Mouse (Mus musculus): ENCODE measurements around the gene Gm15557. TPM values are rescaled to one million over a fixed set of nuclear protein-coding genes. Genes with fewer than 3 reads are reported as not detected.

The Gm15557 gene
- polyA plus RNA-seq, 1 experiment from 2014 or later = not detected

DNA sequence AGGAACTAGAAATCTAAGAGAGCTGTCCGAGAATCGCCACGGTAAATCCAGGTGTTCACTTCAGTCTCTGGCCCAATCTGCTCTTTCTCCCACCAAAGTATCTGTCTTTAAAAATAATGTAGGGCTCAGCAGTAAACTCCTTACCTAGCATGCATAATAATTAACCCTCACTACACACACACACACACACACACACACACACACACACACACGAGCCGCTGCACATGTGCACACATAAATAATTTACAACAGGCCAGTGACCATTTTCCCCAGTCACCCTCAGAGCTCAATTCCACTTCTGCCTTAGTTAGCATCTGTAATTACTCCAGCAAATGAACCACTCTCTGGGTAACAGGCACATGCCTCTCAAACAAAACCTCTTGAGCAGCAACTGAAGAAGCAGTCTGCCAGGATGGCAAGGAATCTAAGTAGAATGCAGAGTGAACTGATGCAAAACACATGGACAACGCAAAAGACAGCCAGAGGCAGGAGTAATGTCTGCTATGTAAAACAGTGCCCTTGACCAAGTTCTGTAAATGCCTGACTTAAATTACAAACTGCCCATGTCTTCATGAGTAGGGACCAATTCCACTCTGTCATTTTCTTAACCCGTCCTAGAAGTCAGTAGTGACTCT, 11.7 kb upstream of the Gm15557 start:
- Histone ChIP-seq H3K4me2 (ENCODE audit: low read depth) (peak overlapping the region; percentile 76), H3K9me3 (ENCODE audit: control insufficient read depth, low read length) (no peaks in the 10 kb centered on the region), H3K4me3 (ENCODE audit: low read depth, low read length) (peak overlapping the region; percentile 72; the same call in 1 of the 2 replicates), H3K27ac (ENCODE audit: low read depth, low read length) (no peak overlapping the region), H3K27me3 (ENCODE audit: control insufficient read depth, insufficient read depth, low read length) (no peaks in the 10 kb centered on the region), H3K9ac (ENCODE audit: low read length) (no peak overlapping the region), H3K36me3 (ENCODE audit: control insufficient read depth, insufficient read depth, low read length) (peaks cover 3% of the 10 kb centered on the region; the same call in 1 of the 2 replicates), H3K4me1 (ENCODE audit: control insufficient read depth, insufficient read depth, low read length) (no peaks in the 10 kb centered on the region; the same call in 1 of the 2 replicates)
- no peak for DNase-seq (ENCODE audit: low spot score)
- no peak for ATAC-seq (ENCODE audit: insufficient read depth, low FRiP score, low TSS enrichment)
- WGBS = 78% methylated on average over 7 of the region's 7 CpGs

DNA sequence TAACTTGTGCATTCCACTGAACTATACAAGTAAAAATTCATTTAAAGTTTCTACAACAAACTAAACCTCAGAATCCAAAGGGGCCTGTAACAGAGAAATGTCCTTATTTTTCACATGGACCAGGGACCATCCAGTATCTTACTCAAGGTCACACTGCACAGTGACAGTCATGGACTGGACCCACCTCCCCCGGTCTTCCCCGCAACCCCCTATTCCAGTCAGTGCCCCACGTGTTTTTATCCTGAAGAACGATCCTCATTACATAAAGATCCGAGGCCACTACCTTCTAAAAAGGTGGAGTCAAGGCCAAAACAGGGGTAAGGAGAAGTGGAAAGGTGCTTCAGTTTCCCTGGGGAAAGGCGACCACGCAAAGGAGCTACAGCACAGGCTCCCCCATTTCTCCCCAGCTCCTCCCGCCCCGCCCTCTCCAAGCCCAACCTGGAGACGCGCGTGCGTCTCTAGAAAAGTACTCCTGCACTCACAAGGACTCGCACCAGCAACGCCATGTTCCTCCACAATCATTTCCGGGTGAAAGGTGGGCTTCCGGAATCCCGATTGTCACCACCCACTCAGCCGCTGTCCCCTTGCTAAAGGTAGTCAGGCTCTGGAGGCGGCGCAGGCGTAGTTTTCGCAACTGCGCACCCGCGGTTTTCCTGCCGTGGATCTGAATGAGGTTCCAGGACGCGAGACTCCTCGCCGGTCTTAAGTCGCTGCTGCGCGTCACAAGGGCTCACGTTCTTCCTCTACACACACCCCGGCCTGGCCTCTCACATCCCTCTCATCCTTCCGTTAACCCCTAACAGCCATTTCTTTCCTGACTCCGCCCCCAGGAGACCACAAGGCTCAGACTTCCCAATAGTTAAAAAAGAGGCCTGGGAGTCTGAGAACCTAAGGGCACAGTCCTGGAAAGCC, 10.7 kb upstream of the Gm15557 start, which contains the start of gene Uqcc1:
TSS of gene Uqcc1 (minus strand) at position 780 of the 912 bp plus-strand sequence.
- Histone ChIP-seq H3K27ac (ENCODE audit: low read depth, low read length) (peak within 1 kb of the TSS; percentile 73), H3K27me3 (ENCODE audit: control insufficient read depth, insufficient read depth, low read length) (no peaks in the 10 kb centered on the region), H3K9ac (ENCODE audit: low read length) (peak within 1 kb of the TSS; percentile 61), H3K9me3 (ENCODE audit: control insufficient read depth, low read length) (no peaks in the 10 kb centered on the region), H3K4me2 (ENCODE audit: low read depth) (peak within 1 kb of the TSS; percentile 76), H3K36me3 (ENCODE audit: control insufficient read depth, insufficient read depth, low read length) (no peaks in the 10 kb centered on the region), H3K4me3 (ENCODE audit: low read depth, low read length) (peak within 1 kb of the TSS; percentile 72), H3K4me1 (ENCODE audit: control insufficient read depth, insufficient read depth, low read length) (no peaks in the 10 kb centered on the region; the same call in 1 of the 2 replicates)
- DNase-seq (ENCODE audit: low spot score) (peak; percentile 90), ATAC-seq (ENCODE audit: insufficient read depth, low FRiP score, low TSS enrichment) (peak; percentile 89)
- WGBS = under 1% methylated on average over 38 of the region's 38 CpGs

DNA sequence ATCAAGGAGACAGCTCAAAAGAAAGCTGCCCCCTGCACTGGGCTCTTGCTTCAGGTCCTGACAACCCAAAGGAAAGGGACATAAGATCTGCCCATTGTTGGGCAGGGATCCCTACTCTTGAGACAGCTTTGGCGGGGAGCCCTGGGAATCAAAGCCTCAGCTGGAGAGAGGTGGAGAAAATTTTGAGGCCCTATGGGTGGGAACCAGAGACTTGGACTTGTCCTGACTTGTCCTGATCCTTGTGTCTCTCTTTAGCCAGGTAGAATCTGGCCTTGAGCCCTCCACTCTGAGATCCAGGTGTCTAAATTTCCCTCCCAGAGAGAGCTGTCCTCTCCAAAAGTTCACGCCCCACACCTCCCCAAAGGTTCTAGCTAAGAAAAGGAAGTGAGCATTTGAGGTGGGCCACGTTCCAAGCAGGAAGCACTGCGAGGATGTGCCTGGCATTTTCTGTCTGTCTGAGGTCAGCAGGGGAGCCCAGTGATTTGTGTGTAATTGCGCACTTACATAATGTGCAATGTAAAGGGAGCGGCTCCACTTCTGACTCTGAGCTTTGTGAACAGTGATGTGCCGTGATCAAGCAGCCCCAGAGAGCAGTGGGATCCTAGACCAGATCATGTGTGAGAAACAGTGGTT, 515 bp upstream of the Gm15557 start:
- DNase-seq (ENCODE audit: low spot score) = no peak
- ATAC-seq (ENCODE audit: insufficient read depth, low FRiP score, low TSS enrichment) = no peak
- 75% methylated on average over 7 of the region's 7 CpGs for WGBS
- no peak overlapping the region for H3K9ac ChIP-seq (ENCODE audit: low read length)
- no peak overlapping the region for H3K4me2 ChIP-seq (ENCODE audit: low read depth)
- no peaks in the 10 kb centered on the region for H3K9me3 ChIP-seq (ENCODE audit: control insufficient read depth, low read length)
- H3K27me3 ChIP-seq (ENCODE audit: control insufficient read depth, insufficient read depth, low read length) = no peaks in the 10 kb centered on the region
- H3K4me3 ChIP-seq (ENCODE audit: low read depth, low read length) = no peak overlapping the region
- peaks cover 4% of the 10 kb centered on the region; the same call in 1 of the 2 replicates for H3K4me1 ChIP-seq (ENCODE audit: control insufficient read depth, insufficient read depth, low read length)
- no peak overlapping the region for H3K27ac ChIP-seq (ENCODE audit: low read depth, low read length)
- no peaks in the 10 kb centered on the region for H3K36me3 ChIP-seq (ENCODE audit: control insufficient read depth, insufficient read depth, low read length)

DNA sequence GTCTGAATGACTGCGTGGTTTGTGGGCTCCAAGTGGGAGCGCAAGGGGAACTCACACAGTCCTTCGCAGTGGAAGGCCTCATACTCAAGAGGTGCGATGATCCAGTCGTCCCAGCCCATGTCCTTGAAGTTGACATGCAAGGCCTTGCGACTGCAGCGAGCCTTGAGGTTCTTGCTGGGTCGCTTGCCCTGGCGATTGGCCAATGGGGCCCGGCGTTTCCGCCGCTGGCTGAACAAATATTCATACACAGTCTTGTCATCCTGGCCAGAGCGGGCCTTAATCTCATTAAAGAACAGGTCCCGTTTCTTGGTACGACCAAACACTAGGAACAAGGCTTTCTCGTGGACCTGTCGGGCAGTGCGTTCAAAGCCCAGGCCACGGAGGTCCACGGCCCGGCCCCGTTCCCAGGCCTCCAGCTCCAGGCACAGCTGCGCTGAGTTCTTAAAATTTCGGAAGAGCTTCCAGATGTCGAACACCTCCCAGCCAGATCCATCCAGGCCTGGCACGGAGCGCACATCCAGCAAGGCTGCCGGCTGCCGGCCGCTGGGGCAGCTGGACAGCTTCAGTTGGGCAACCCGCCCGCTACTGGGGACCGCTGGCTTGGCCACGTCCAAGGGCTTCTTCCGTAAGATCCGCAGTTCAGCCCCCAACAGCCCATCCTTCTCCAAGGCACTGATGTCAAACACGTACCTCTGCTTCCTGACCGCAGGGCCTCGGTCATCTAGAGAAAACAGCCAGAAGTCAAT, 1.3 kb downstream of the Gm15557 start:
- ATAC-seq (ENCODE audit: insufficient read depth, low FRiP score, low TSS enrichment) = no peak
- WGBS = 90% methylated on average over 40 of the region's 40 CpGs
- no peak overlapping the region for H3K9ac ChIP-seq (ENCODE audit: low read length)

DNA sequence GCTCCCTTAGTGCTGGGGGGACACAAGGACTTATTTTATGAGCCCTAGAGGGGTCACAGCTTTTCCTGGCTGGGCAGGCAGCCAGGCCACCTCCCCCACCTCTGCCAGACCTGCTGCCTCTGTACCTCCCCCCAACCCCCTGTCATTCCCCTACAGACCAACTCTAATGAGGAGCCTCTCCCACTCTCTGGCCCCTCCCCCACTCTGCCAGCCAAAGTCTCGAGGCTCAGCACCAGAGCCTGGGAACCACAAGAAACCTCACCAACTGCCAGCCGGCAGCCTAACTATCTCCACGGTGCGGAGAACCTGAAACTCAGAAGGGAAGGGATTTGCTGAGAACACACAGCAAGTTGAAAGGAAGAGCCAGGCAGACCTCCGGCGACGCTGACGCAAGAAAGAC, 2.9 kb downstream of the Gm15557 start:
- Histone ChIP-seq H3K4me3 (ENCODE audit: low read depth, low read length) (0 out of 2 replicates have a peak overlapping the region, but pooled peaks have one; percentile 10), H3K9ac (ENCODE audit: low read length) (no peak overlapping the region), H3K27me3 (ENCODE audit: control insufficient read depth, insufficient read depth, low read length) (no peaks in the 10 kb centered on the region), H3K4me2 (ENCODE audit: low read depth) (peak overlapping the region; percentile 30; the same call in 1 of the 2 replicates), H3K9me3 (ENCODE audit: control insufficient read depth, low read length) (no peaks in the 10 kb centered on the region), H3K36me3 (ENCODE audit: control insufficient read depth, insufficient read depth, low read length) (no peaks in the 10 kb centered on the region), H3K27ac (ENCODE audit: low read depth, low read length) (no peak overlapping the region), H3K4me1 (ENCODE audit: control insufficient read depth, insufficient read depth, low read length) (peaks cover 4% of the 10 kb centered on the region; the same call in 1 of the 2 replicates)
- no peak for ATAC-seq (ENCODE audit: insufficient read depth, low FRiP score, low TSS enrichment)
- 2% methylated on average over 8 of the region's 8 CpGs for WGBS
- peak; percentile 38 for DNase-seq (ENCODE audit: low spot score)

More for the DNA sequence above, 1.3 kb downstream of the Gm15557 start:
- H3K4me1 ChIP-seq (ENCODE audit: control insufficient read depth, insufficient read depth, low read length) = peaks cover 4% of the 10 kb centered on the region; the same call in 1 of the 2 replicates
- H3K9me3 ChIP-seq (ENCODE audit: control insufficient read depth, low read length) = no peaks in the 10 kb centered on the region
- no peaks in the 10 kb centered on the region for H3K27me3 ChIP-seq (ENCODE audit: control insufficient read depth, insufficient read depth, low read length)
- no peaks in the 10 kb centered on the region for H3K36me3 ChIP-seq (ENCODE audit: control insufficient read depth, insufficient read depth, low read length)
- H3K4me3 ChIP-seq (ENCODE audit: low read depth, low read length) = no peak overlapping the region
- H3K27ac ChIP-seq (ENCODE audit: low read depth, low read length) = no peak overlapping the region
- DNase-seq (ENCODE audit: low spot score) = no peak
- no peak overlapping the region for H3K4me2 ChIP-seq (ENCODE audit: low read depth)

DNA sequence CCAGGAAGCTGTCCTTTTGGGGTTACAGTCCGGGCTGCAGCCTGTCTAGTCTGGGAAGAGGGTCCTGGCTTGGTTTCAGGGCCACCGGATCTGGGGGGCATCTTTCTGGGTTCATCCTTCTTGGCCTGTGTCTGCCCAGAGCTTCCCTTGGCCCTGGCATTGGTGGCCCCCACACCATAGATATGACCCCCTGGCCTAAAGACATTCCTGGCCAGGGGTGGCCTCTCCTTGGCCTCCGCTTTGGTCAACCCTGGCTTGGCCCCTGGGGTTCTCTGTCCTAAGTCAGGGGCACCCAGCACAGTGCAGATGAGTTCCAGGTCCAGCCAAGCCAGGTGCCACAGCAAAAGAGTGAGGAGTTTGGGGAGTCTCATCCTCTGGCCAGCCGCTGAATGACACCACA, 4.2 kb downstream of the Gm15557 start:
- WGBS = 69% methylated on average over 4 of the region's 4 CpGs
- H3K27me3 ChIP-seq (ENCODE audit: control insufficient read depth, insufficient read depth, low read length) = no peaks in the 10 kb centered on the region
- DNase-seq (ENCODE audit: low spot score) (no peak), ATAC-seq (ENCODE audit: insufficient read depth, low FRiP score, low TSS enrichment) (no peak)
- no peak overlapping the region for H3K4me2 ChIP-seq (ENCODE audit: low read depth)
- no peaks in the 10 kb centered on the region for H3K36me3 ChIP-seq (ENCODE audit: control insufficient read depth, insufficient read depth, low read length)
- H3K9me3 ChIP-seq (ENCODE audit: control insufficient read depth, low read length) = no peaks in the 10 kb centered on the region
- H3K27ac ChIP-seq (ENCODE audit: low read depth, low read length) = no peak overlapping the region
- H3K9ac ChIP-seq (ENCODE audit: low read length) = no peak overlapping the region
- H3K4me3 ChIP-seq (ENCODE audit: low read depth, low read length) = no peak overlapping the region
- peaks cover 4% of the 10 kb centered on the region; the same call in 1 of the 2 replicates for H3K4me1 ChIP-seq (ENCODE audit: control insufficient read depth, insufficient read depth, low read length)

DNA sequence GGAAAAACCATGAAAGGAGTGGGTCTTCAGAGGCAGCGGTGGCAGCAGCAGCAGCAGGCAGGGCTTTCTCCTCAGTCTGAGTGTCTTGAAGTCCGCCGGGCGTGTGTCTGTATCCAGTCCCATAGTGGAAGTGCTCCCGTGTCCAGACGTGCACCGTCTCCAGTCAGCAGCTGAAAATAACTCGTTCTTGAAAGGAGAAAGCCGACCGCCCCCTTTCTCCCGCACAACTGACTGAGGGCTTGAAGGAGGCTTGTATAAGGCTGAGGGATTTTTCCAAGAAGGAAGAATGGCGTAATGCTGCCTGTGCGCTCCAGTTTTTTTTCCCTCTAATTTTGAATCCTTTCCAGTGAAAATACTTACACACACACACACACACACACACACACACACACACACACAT, 4.6 kb downstream of the Gm15557 start, which contains the start of gene Gdf5:
TSS of gene Gdf5 (minus strand) at position 244 of the 400 bp plus-strand sequence.
- no peak for DNase-seq (ENCODE audit: low spot score)
- Histone ChIP-seq H3K4me1 (ENCODE audit: control insufficient read depth, insufficient read depth, low read length) (peaks cover 4% of the 10 kb centered on the region; the same call in 1 of the 2 replicates), H3K36me3 (ENCODE audit: control insufficient read depth, insufficient read depth, low read length) (no peaks in the 10 kb centered on the region), H3K27ac (ENCODE audit: low read depth, low read length) (no peak within 1 kb of the TSS), H3K9ac (ENCODE audit: low read length) (no peak within 1 kb of the TSS), H3K4me3 (ENCODE audit: low read depth, low read length) (no peak within 1 kb of the TSS), H3K9me3 (ENCODE audit: control insufficient read depth, low read length) (no peaks in the 10 kb centered on the region), H3K4me2 (ENCODE audit: low read depth) (no peak within 1 kb of the TSS), H3K27me3 (ENCODE audit: control insufficient read depth, insufficient read depth, low read length) (no peaks in the 10 kb centered on the region)
- no peak for ATAC-seq (ENCODE audit: insufficient read depth, low FRiP score, low TSS enrichment)
- WGBS = 66% methylated on average over 13 of the region's 13 CpGs

DNA sequence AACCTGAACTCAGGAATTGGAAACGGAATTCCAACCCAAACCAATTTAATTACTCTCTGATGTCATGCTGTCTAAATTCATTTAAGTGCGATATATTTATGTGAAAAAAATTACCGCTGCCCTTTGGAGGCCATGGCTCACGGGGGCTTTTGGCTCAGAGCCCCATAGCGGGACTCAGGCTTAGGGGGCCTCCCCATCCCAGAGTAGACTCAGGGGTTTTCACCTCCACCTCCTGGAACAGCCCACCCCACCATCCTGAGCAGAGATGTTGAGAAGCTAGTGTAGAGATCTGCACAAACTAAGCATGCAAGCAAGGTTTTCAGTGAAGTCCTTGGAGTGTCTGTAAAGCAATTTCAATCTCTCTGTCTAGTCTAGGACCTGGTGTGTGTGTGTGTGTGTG, 5.1 kb downstream of the Gm15557 start:
- ATAC-seq (ENCODE audit: insufficient read depth, low FRiP score, low TSS enrichment) = no peak
- no peaks in the 10 kb centered on the region for H3K9me3 ChIP-seq (ENCODE audit: control insufficient read depth, low read length)
- WGBS = 74% methylated on average over 5 of the region's 5 CpGs
- no peaks in the 10 kb centered on the region for H3K27me3 ChIP-seq (ENCODE audit: control insufficient read depth, insufficient read depth, low read length)
- H3K4me3 ChIP-seq (ENCODE audit: low read depth, low read length) = no peak overlapping the region
- no peak overlapping the region for H3K9ac ChIP-seq (ENCODE audit: low read length)
- H3K27ac ChIP-seq (ENCODE audit: low read depth, low read length) = no peak overlapping the region
- DNase-seq (ENCODE audit: low spot score) = no peak
- H3K4me1 ChIP-seq (ENCODE audit: control insufficient read depth, insufficient read depth, low read length) = peaks cover 4% of the 10 kb centered on the region; the same call in 1 of the 2 replicates
- H3K4me2 ChIP-seq (ENCODE audit: low read depth) = no peak overlapping the region
- H3K36me3 ChIP-seq (ENCODE audit: control insufficient read depth, insufficient read depth, low read length) = no peaks in the 10 kb centered on the region
